Mouse (Mus musculus) lung, postnatal 36 days (tissue): ENCODE results near the gene Nit1.

Experiments
- DNase-seq: peaks from one replicate; pipeline ENCODE4 v3.0.0; 2022; ENCODE audit warnings: mixed read lengths

The Nit1 gene

GRCm38 (mm10) chr1:171288328-171288727 is 57.1 kb downstream of the Nit1 start:
- DNase-seq, result no peak
